Mouse (Mus musculus) E14TG2a.4 (cell line): ENCODE results near the gene Jakmip3.

ENCODE experiments used
- H3K27me3 ChIP-seq: 2 replicates; pipeline ENCODE4 v1.6.1; 2014; ENCODE audit warnings: low read length, control low read depth; ENCODE audit not compliant: insufficient read depth
- H3K36me3 ChIP-seq: 2 replicates; pipeline ENCODE4 v1.6.1; 2014; ENCODE audit warnings: low read length, control low read depth; ENCODE audit not compliant: insufficient read depth
- H3K4me1 ChIP-seq: replicated peaks from 2 replicates; pipeline ENCODE4 v1.6.1; 2014; ENCODE audit warnings: low read depth, low read length, control low read depth
- H3K4me3 ChIP-seq: replicated peaks from 2 replicates; pipeline ENCODE4 v1.5.1; 2014; ENCODE audit warnings: mild to moderate bottlenecking, low read length
- H3K9me3 ChIP-seq: 2 replicates; pipeline ENCODE4 v1.6.1; 2014; ENCODE audit warnings: low read length, control low read depth
- CTCF ChIP-seq: conservative IDR thresholded peaks from 2 replicates; pipeline ENCODE4 v1.5.1; 2014; ENCODE audit warnings: low read length
- NANOG ChIP-seq: IDR thresholded peaks from 2 replicates; pipeline ENCODE4 v1.6.1; 2014; ENCODE audit warnings: borderline replicate concordance, low read length, mixed read lengths
- POU5F1 ChIP-seq: IDR thresholded peaks from 2 replicates; pipeline ENCODE4 v1.6.1; 2014; ENCODE audit warnings: low read length, borderline replicate concordance

The Jakmip3 gene

GRCm38 (mm10) chr7:138909277-138910192, 31.0 kb upstream of the Jakmip3 start, which contains the start of gene Bnip3:
Gene Bnip3, minus strand, starts transcription at chr7:138909519.
- Histone ChIP-seq H3K4me3 (peak within 1 kb of the TSS; percentile 95), H3K4me1 (peaks cover 60% of the 10 kb centered on the region), H3K27me3 (no peaks in the 10 kb centered on the region), H3K9me3 (no peaks in the 10 kb centered on the region), H3K36me3 (peaks cover 27% of the 10 kb centered on the region)
- TF ChIP-seq CTCF = no peak
- TF ChIP-seq NANOG = no peak
- no peak for TF ChIP-seq POU5F1

DNA sequence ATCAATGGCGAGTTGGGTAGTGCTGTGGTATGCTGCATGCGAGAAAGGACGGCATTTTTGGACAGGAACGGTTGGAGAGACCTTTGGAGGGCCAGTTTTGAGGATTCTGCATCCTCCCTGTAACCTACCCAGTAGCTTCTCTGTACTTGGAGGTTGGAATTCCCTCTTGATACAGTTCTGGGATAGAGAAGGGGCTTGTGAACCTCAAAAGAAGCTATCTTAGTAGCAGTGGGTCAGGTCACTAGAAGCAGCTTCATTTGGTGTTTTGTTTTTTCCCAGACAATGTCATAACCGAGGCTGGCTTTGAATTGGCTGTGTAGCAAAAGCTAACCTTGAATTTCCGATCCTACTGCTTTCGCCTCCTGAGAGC, 30.4 kb upstream of the Jakmip3 start:
- peaks cover 54% of the 10 kb centered on the region for H3K4me1 ChIP-seq
- TF ChIP-seq NANOG = no peak
- no peak for TF ChIP-seq CTCF
- no peak for TF ChIP-seq POU5F1
- H3K27me3 ChIP-seq = no peaks in the 10 kb centered on the region
- H3K36me3 ChIP-seq = peaks cover 21% of the 10 kb centered on the region
- H3K9me3 ChIP-seq = no peaks in the 10 kb centered on the region
- H3K4me3 ChIP-seq = peak overlapping the region; percentile 95

GRCm38 (mm10) chr7:138913616-138914015, 26.9 kb upstream of the Jakmip3 start:
- Histone ChIP-seq H3K4me1 (peaks cover 24% of the 10 kb centered on the region), H3K27me3 (no peaks in the 10 kb centered on the region), H3K9me3 (no peaks in the 10 kb centered on the region), H3K36me3 (no peaks in the 10 kb centered on the region), H3K4me3 (no peak overlapping the region)
- no peak for TF ChIP-seq NANOG
- TF ChIP-seq CTCF = no peak
- TF ChIP-seq POU5F1 = no peak

DNA sequence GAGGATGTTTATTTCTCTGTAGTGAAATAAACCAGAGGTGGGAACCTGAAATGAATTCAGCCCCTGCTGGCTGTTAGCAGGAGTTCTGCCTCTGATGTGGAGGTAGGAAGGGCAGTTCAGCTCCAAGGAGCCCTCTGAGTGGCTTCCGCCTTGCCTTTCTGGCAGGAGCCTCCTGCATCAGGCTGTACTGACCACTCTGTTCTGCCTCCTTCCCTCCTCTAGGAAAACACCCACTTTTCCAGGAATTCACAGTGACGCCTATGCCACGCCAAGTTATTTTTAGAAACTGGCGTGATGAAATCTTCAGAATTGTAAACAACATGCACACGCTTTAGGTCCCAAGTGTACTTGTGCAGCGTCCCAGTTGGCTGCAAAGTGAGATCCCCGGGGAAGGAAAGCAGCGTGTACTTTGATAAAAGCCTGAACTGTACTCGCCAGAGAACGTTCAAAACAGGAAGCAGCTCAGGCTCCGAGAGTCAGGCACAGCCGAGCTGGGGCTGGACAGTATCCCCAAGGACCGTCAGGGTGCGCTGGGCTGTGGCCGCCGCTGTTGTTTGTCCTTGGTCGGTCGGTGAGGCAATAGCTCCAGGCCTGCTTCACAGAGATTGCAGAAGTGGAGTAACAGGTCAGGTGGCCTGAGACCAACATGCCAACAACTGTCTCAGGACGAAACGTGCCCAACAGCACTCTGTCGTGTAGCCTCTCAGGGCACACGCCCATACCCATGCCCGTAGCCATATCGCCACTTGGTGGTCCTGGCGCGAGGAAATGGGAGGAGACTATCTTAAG, 21.2 kb upstream of the Jakmip3 start:
- no peak for TF ChIP-seq NANOG
- Histone ChIP-seq H3K4me3 (peak overlapping the region; percentile 73), H3K9me3 (no peaks in the 10 kb centered on the region), H3K27me3 (no peaks in the 10 kb centered on the region), H3K36me3 (no peaks in the 10 kb centered on the region), H3K4me1 (peaks cover 22% of the 10 kb centered on the region)

DNA sequence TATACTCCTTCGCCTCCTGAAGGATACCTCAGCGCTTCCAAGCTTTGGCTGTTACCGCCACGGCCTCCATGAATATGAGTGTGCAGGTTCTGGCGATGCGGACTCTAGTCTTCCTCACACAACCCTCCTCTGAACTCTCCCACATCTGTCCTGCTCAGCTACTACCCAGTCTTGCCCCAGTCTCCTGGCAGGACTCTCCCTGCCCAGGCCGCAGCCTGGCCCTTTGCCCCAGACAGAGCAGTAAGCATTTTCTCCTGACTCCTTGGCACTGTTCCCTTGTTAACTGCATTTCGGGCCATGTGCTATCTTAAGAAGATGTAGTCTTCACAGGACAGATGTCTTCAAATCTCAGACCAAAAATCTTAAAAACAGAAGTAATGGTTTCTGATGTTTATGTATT, 18.9 kb upstream of the Jakmip3 start:
- Histone ChIP-seq H3K4me3 (no peak overlapping the region), H3K4me1 (peaks cover 22% of the 10 kb centered on the region), H3K36me3 (no peaks in the 10 kb centered on the region), H3K9me3 (no peaks in the 10 kb centered on the region), H3K27me3 (no peaks in the 10 kb centered on the region)
- TF ChIP-seq CTCF = no peak

GRCm38 (mm10) chr7:138923756-138924425, 16.6 kb upstream of the Jakmip3 start:
- Histone ChIP-seq H3K9me3 (no peaks in the 10 kb centered on the region), H3K4me1 (peaks cover 20% of the 10 kb centered on the region), H3K36me3 (no peaks in the 10 kb centered on the region), H3K27me3 (no peaks in the 10 kb centered on the region), H3K4me3 (no peak overlapping the region)
- TF ChIP-seq NANOG (no peak), CTCF (peak; percentile 32; the same call in 1 of the 2 replicates), POU5F1 (no peak)

DNA sequence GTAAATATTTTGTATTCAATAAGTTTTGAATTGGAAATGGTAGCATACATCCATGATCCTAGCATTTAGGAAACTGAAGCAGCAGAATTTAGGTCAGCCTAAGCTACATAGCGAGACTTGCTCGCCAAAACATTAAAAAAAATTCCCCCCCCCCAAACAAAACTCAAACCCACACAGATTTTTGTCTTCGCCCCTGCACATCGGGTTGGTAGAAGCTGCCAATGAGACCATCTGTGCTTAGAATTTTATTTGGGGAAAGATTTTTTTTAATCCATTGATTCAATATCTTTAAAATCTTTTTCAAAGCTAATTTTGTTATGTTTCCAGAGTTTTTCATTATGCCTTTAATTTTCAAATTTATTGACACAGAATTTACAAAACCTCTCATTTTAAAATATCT, 12.1 kb upstream of the Jakmip3 start:
- H3K4me1 ChIP-seq = no peaks in the 10 kb centered on the region
- no peaks in the 10 kb centered on the region for H3K36me3 ChIP-seq
- no peak overlapping the region for H3K4me3 ChIP-seq
- TF ChIP-seq POU5F1 = no peak
- TF ChIP-seq CTCF = no peak
- TF ChIP-seq NANOG = no peak
- no peaks in the 10 kb centered on the region; the same call in 1 of the 2 replicates for H3K27me3 ChIP-seq
- no peaks in the 10 kb centered on the region for H3K9me3 ChIP-seq

DNA sequence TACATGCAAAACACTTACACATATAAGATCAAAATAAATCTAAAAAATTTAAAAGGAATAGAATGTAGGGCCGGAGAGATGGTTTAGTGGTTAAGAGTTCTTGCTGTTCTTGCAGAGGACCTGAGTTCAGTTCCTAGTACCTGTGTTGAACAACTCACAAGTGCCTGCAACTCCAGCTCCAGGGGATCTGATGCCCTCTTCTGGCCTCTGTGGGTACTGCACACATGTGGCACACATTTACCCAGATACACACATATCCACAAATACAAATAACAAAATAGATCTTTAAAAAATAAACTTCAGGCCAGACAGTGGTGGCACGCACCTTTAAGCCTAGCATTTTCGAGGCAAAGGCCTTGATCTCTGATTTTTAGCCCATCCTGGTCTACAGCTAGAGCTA, 6.0 kb upstream of the Jakmip3 start:
- peaks cover 37% of the 10 kb centered on the region for H3K27me3 ChIP-seq
- H3K36me3 ChIP-seq = no peaks in the 10 kb centered on the region
- H3K9me3 ChIP-seq = no peaks in the 10 kb centered on the region
- H3K4me1 ChIP-seq = no peaks in the 10 kb centered on the region
- TF ChIP-seq CTCF = peak; percentile 86
- no peak for TF ChIP-seq POU5F1
- no peak overlapping the region for H3K4me3 ChIP-seq
